Mouse (Mus musculus) gastrocnemius, adult 8-10 months (tissue): ENCODE results near the gene Rpa1. TPM values are rescaled to one million over a fixed set of nuclear protein-coding genes. Genes with fewer than 3 reads are reported as not detected.
"Not testable (repeated sequence)": the region's sequence is repeated elsewhere in the genome, so short reads cannot be mapped to it uniquely, and the experiment has no call there.

Experiments used
- DNase-seq, 2 experiments: peaks; one replicate each; pipeline ENCODE4 v3.0.0; 2022; ENCODE audit warnings: low spot score in 2 of 2
- total RNA-seq, 4 experiments: library from RNA; stranded (reverse); gene quantifications; 2 replicates each; pipeline ENCODE4 v1.2.4; 2022

Gene Rpa1
- total RNA-seq, 4 experiments from 2014 or later, result 67.0 to 73.3 (median 70.6) TPM

- no peak for DNase-seq
Measured at GRCm38 (mm10) chr11:75287940-75288339, 60.2 kb downstream of the Rpa1 start.

- no peak for DNase-seq
Measured at GRCm38 (mm10) chr11:75286868-75287267, 61.3 kb downstream of the Rpa1 start.

- no peak for DNase-seq
Measured at GRCm38 (mm10) chr11:75285893-75286467, 62.1 kb downstream of the Rpa1 start.

- not testable (repeated sequence) for DNase-seq
Measured at GRCm38 (mm10) chr11:75283784-75284183, 64.3 kb downstream of the Rpa1 start.

- no peak for DNase-seq
Measured at GRCm38 (mm10) chr11:75282496-75283120, 65.5 kb downstream of the Rpa1 start.

GRCm38 (mm10) chr11:75281380-75282256 lies 66.5 kb downstream of the Rpa1 start:
- DNase-seq, result no peak

GRCm38 (mm10) chr11:75280435-75281001 lies 67.6 kb downstream of the Rpa1 start:
- DNase-seq, result no peak

- no peak for DNase-seq
Measured at GRCm38 (mm10) chr11:75280066-75280410, 68.1 kb downstream of the Rpa1 start.

GRCm38 (mm10) chr11:75279342-75280065 lies 68.6 kb downstream of the Rpa1 start:
- DNase-seq, result no peak

- DNase-seq, result no peak
Measured at GRCm38 (mm10) chr11:75279013-75279341, 69.1 kb downstream of the Rpa1 start.

- no peak for DNase-seq
Measured at GRCm38 (mm10) chr11:75278115-75278514, 70.0 kb downstream of the Rpa1 start.

GRCm38 (mm10) chr11:75275035-75275434 lies 73.1 kb downstream of the Rpa1 start:
- no peak for DNase-seq

- no peak for DNase-seq
Measured at GRCm38 (mm10) chr11:75273466-75273865, 74.7 kb downstream of the Rpa1 start.

GRCm38 (mm10) chr11:75270985-75271434 lies 77.1 kb downstream of the Rpa1 start:
- peak; percentile 49 to 65 for DNase-seq

- no peak for DNase-seq
Measured at GRCm38 (mm10) chr11:75270276-75270984, 77.7 kb downstream of the Rpa1 start.

- no peak for DNase-seq
Measured at GRCm38 (mm10) chr11:75269213-75269612, 78.9 kb downstream of the Rpa1 start.

- DNase-seq, result no peak
Measured at GRCm38 (mm10) chr11:75268492-75268891, 79.6 kb downstream of the Rpa1 start.

GRCm38 (mm10) chr11:75267826-75268281 lies 80.3 kb downstream of the Rpa1 start:
- DNase-seq, result peak; percentile 37

- DNase-seq, result no peak
Measured at GRCm38 (mm10) chr11:75265545-75265944, 82.6 kb downstream of the Rpa1 start.

- no peak for DNase-seq
Measured at GRCm38 (mm10) chr11:75264550-75264949, 83.6 kb downstream of the Rpa1 start.

GRCm38 (mm10) chr11:75263964-75264312 lies 84.2 kb downstream of the Rpa1 start:
- DNase-seq, result no peak
